Mouse (Mus musculus) heart, postnatal 0 days (tissue): ENCODE results near the gene Pla2g10. TPM values are rescaled to one million over a fixed set of nuclear protein-coding genes. Genes with fewer than 3 reads are reported as not detected.

Experiments used
- ATAC-seq: fragments of 200-750 bp; cut with Nextera tagmentation; 2 replicates; pipeline ENCODE4 v1.8.0; 2017; ENCODE audit warnings: low read depth, moderate number of reproducible peaks, moderate library complexity; ENCODE audit not compliant: insufficient read depth
- DNase-seq: peaks from one replicate; pipeline ENCODE4 v3.0.0-alpha.2; 2016; ENCODE audit warnings: low spot score
- H3K27ac ChIP-seq: fragments of 300-500 bp; sonication (generic); 2 replicates; pipeline ENCODE4 v1.5.1; 2014; ENCODE audit warnings: low read depth, mild to moderate bottlenecking
- H3K27me3 ChIP-seq: fragments of 300-500 bp; sonication (generic); 2 replicates; pipeline ENCODE4 v1.6.1; 2014; ENCODE audit warnings: low read length, mixed read lengths; ENCODE audit not compliant: control insufficient read depth, insufficient read depth
- H3K36me3 ChIP-seq: fragments of 300-500 bp; sonication (generic); replicated peaks from 2 replicates; pipeline ENCODE4 v1.6.1; 2014; ENCODE audit warnings: low read length, mixed read lengths; ENCODE audit not compliant: control insufficient read depth, insufficient read depth
- H3K4me1 ChIP-seq: fragments of 300-500 bp; sonication (generic); 2 replicates; pipeline ENCODE4 v1.6.1; 2014; ENCODE audit warnings: antibody characterized with exemption; ENCODE audit not compliant: control insufficient read depth, insufficient read depth
- H3K4me2 ChIP-seq: fragments of 300-500 bp; sonication (generic); 2 replicates; pipeline ENCODE4 v1.6.1; 2014; ENCODE audit warnings: low read depth, mild to moderate bottlenecking, low read length, moderate library complexity
- H3K4me3 ChIP-seq: fragments of 300-500 bp; sonication (generic); 2 replicates; pipeline ENCODE4 v1.5.1; 2014; ENCODE audit warnings: low read depth, low read length
- H3K9ac ChIP-seq: fragments of 300-500 bp; sonication (generic); replicated peaks from 2 replicates; pipeline ENCODE4 v1.6.1; 2014; ENCODE audit warnings: low read depth, low read length, mixed read lengths
- H3K9me3 ChIP-seq: fragments of 300-500 bp; sonication (generic); replicated peaks from 2 replicates; pipeline ENCODE4 v1.6.1; 2016; ENCODE audit warnings: low read length; ENCODE audit not compliant: control insufficient read depth
- CTCF ChIP-seq: IDR thresholded peaks from 2 replicates; pipeline ENCODE4 v1.5.1; 2016; ENCODE audit warnings: antibody characterized with exemption, control low read depth, low read depth
- EP300 ChIP-seq: IDR thresholded peaks from 2 replicates; pipeline ENCODE4 v1.6.1; 2016; ENCODE audit warnings: antibody characterized with exemption, low read depth
- WGBS: fragments of 180-500 bp; shearing (Covaris S2); extraction: QIAGEN DNeasy Blood & Tissue Kit; methylation state at CpG from one replicate; pipeline ENCODE4 v1.1.7; 2014; 5-methylcytosine and 5-hydroxymethylcytosine counted together
- polyA plus RNA-seq: library from polyadenylated mRNA; unstranded; fragments of >200 nt; fragmentation: Nextera tagmentation; extraction: Ambion mirVana; gene quantifications from 2 replicates; pipeline ENCODE4 v1.2.1, GENCODE M21; 2015
- total RNA-seq: library from RNA; depleted of rRNA; stranded (reverse); fragments of >200 nt; gene quantifications from 2 replicates; pipeline ENCODE4 v1.2.3, GENCODE M21; 2014; ENCODE audit warnings: low replicate concordance

The Pla2g10 gene
- total and polyA plus RNA-seq, 2 experiments from 2014 or later = not detected

GRCm38 (mm10) chr16:13716821-13717553, 13.8 kb downstream of the Pla2g10 start:
- TF ChIP-seq CTCF = no peak
- no peak for TF ChIP-seq EP300
- H3K9ac ChIP-seq = no peak overlapping the region
- DNase-seq (no peak), ATAC-seq (no peak)
- H3K4me3 ChIP-seq = no peak overlapping the region
- H3K4me1 ChIP-seq = no peaks in the 10 kb centered on the region
- WGBS = 80% methylated on average over 2 of the region's 2 CpGs
- no peaks in the 10 kb centered on the region for H3K9me3 ChIP-seq
- no peaks in the 10 kb centered on the region for H3K27me3 ChIP-seq
- no peak overlapping the region for H3K27ac ChIP-seq
- H3K36me3 ChIP-seq = no peaks in the 10 kb centered on the region
- no peak overlapping the region for H3K4me2 ChIP-seq

DNA sequence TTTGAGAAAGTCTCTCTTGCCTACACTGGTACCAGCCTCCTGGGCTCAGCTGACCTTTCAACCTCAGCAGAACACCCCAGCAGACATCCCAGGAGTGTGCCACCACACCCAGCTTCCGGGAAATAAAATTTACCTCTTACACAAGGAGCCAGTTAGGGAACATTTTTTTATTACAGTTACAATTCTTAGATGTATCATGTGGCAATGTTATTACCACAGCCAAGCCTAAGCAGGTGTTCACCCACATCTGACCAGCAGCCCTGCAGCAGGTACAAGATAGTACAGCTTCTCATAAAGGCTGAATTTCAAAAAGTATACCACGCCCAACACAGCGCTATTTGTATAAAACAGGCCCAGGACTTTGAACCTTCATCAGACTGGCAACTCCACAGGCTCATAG, 15.9 kb downstream of the Pla2g10 start:
- no peaks in the 10 kb centered on the region for H3K4me1 ChIP-seq
- ATAC-seq (no peak), DNase-seq (no peak)
- H3K4me2 ChIP-seq = no peak overlapping the region
- H3K27me3 ChIP-seq = no peaks in the 10 kb centered on the region
- H3K4me3 ChIP-seq = no peak overlapping the region
- WGBS = 92% methylated on average over 3 of the region's 3 CpGs
- no peak for TF ChIP-seq CTCF
- TF ChIP-seq EP300 = no peak
- H3K36me3 ChIP-seq = no peaks in the 10 kb centered on the region
- no peaks in the 10 kb centered on the region for H3K9me3 ChIP-seq
- no peak overlapping the region for H3K9ac ChIP-seq
- H3K27ac ChIP-seq = no peak overlapping the region

GRCm38 (mm10) chr16:13704676-13705075, 26.1 kb downstream of the Pla2g10 start:
- Histone ChIP-seq H3K27ac (no peak overlapping the region), H3K4me2 (no peak overlapping the region), H3K9me3 (no peaks in the 10 kb centered on the region), H3K36me3 (peaks cover 40% of the 10 kb centered on the region), H3K9ac (no peak overlapping the region), H3K4me1 (no peaks in the 10 kb centered on the region), H3K27me3 (no peaks in the 10 kb centered on the region), H3K4me3 (no peak overlapping the region)
- TF ChIP-seq CTCF (no peak), EP300 (no peak)
- DNase-seq (no peak), ATAC-seq (no peak)
- WGBS = 91% methylated on average over 10 of the region's 10 CpGs

DNA sequence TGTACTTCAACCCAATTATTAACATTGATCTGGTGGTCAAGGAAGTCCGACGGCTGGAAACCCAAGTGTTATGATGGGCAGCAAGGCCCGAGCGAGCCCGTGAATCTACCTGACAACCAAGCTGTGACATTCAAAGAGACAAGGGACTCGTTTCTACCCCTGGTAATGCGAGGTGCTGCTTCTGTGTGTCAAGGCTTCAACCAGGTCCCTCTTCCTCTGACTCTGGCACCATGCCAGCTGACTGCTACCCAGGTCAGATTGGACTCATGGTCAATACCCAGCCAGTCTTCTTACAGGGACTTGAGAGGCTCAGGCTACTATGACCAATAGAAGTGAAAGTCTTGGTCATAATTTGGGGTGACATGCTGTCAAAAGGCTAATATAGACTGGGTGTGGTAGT, 28.6 kb downstream of the Pla2g10 start:
- TF ChIP-seq CTCF (no peak), EP300 (no peak)
- peaks cover 65% of the 10 kb centered on the region for H3K36me3 ChIP-seq
- no peaks in the 10 kb centered on the region for H3K4me1 ChIP-seq
- no peak overlapping the region for H3K4me3 ChIP-seq
- H3K27ac ChIP-seq = no peak overlapping the region
- H3K9ac ChIP-seq = no peak overlapping the region
- no peaks in the 10 kb centered on the region for H3K9me3 ChIP-seq
- no peak overlapping the region for H3K4me2 ChIP-seq
- WGBS = 97% methylated on average over 7 of the region's 7 CpGs
- DNase-seq (no peak), ATAC-seq (no peak)
- no peaks in the 10 kb centered on the region for H3K27me3 ChIP-seq

- no peak overlapping the region for H3K27ac ChIP-seq
- 87% methylated on average over 7 of the region's 7 CpGs for WGBS
- H3K4me1 ChIP-seq = no peaks in the 10 kb centered on the region
- H3K4me2 ChIP-seq = no peak overlapping the region
- DNase-seq (no peak), ATAC-seq (no peak)
- no peaks in the 10 kb centered on the region for H3K27me3 ChIP-seq
- peaks cover 85% of the 10 kb centered on the region for H3K36me3 ChIP-seq
- H3K4me3 ChIP-seq = no peak overlapping the region
- H3K9me3 ChIP-seq = no peaks in the 10 kb centered on the region
- no peak overlapping the region for H3K9ac ChIP-seq
- TF ChIP-seq CTCF (no peak; the same call in 1 of the 2 replicates), EP300 (no peak)
These were observed 31.8 kb downstream of the Pla2g10 start for GRCm38 (mm10) chr16:13698998-13699397.
